Mouse (Mus musculus) intestine, embryonic 16.5 days (tissue): ENCODE data around the gene B4galt5. TPM values are rescaled to one million over a fixed set of nuclear protein-coding genes. Genes with fewer than 3 reads are reported as not detected.

Experiments used
- ATAC-seq: fragments of 200-750 bp; cut with Nextera tagmentation; 2 replicates; pipeline ENCODE4 v1.8.0; 2017; ENCODE audit warnings: moderate TSS enrichment, moderate library complexity
- H3K27ac ChIP-seq: fragments of 300-500 bp; sonication (generic); 2 replicates; pipeline ENCODE4 v1.5.1; 2014; ENCODE audit warnings: mild to moderate bottlenecking, low read length
- H3K27me3 ChIP-seq: fragments of 300-500 bp; sonication (generic); replicated peaks from 2 replicates; pipeline ENCODE4 v1.6.1; 2014; ENCODE audit warnings: low read length, control low read depth, mixed read lengths; ENCODE audit not compliant: control insufficient read depth, insufficient read depth
- H3K36me3 ChIP-seq: fragments of 300-500 bp; sonication (generic); 2 replicates; pipeline ENCODE4 v1.6.1; 2014; ENCODE audit warnings: low read length, control low read depth; ENCODE audit not compliant: control insufficient read depth, insufficient read depth
- H3K4me1 ChIP-seq: fragments of 300-500 bp; sonication (generic); 2 replicates; pipeline ENCODE4 v1.6.1; 2014; ENCODE audit warnings: low read length, control low read depth, mixed read lengths; ENCODE audit not compliant: control insufficient read depth, insufficient read depth
- H3K4me2 ChIP-seq: fragments of 300-500 bp; sonication (generic); 2 replicates; pipeline ENCODE4 v1.6.1; 2014; ENCODE audit warnings: low read depth, low read length, control low read depth
- H3K4me3 ChIP-seq: fragments of 300-500 bp; sonication (generic); 2 replicates; pipeline ENCODE4 v1.5.1; 2014; ENCODE audit warnings: mild to moderate bottlenecking, low read length
- H3K9ac ChIP-seq: fragments of 300-500 bp; sonication (generic); 2 replicates; pipeline ENCODE4 v1.6.1; 2014; ENCODE audit warnings: low read depth, low read length
- H3K9me3 ChIP-seq: fragments of 300-500 bp; sonication (generic); 2 replicates; pipeline ENCODE4 v1.6.1; 2016; ENCODE audit warnings: low read length, control low read depth; ENCODE audit not compliant: control insufficient read depth
- WGBS: fragments of 180-500 bp; shearing (Covaris S2); extraction: QIAGEN DNeasy Blood & Tissue Kit; methylation state at CpG from one replicate; pipeline ENCODE4 v1.1.7; 2014; 5-methylcytosine and 5-hydroxymethylcytosine counted together
- polyA plus RNA-seq: library from polyadenylated mRNA; unstranded; fragments of >200 nt; fragmentation: Nextera tagmentation; extraction: Ambion mirVana; gene quantifications from 2 replicates; pipeline ENCODE4 v1.2.1, GENCODE M21; 2015

B4galt5 gene
- polyA plus RNA-seq, 1 experiment from 2014 or later, result 8.1 TPM

DNA sequence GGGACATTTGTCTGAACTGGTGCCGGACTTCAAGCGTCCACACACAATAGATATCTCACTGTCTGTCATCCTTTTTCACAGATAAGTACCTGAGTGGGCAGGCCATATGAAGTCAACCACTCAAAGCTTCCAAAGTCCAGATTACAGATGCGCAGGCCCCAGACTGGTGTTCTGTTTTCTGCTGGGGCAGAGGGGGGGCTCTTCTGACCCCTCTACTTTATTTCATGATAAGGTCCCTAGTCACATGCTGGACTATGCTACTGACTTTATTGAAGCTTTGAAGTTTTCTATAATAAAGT is 11.8 kb downstream of the B4galt5 start:
- no peak overlapping the region for H3K4me3 ChIP-seq
- H3K27ac ChIP-seq, result peak overlapping the region; percentile 58
- peak; percentile 24 for ATAC-seq
- no peaks in the 10 kb centered on the region for H3K36me3 ChIP-seq
- peaks cover 46% of the 10 kb centered on the region for H3K4me1 ChIP-seq
- no peaks in the 10 kb centered on the region for H3K9me3 ChIP-seq
- no peaks in the 10 kb centered on the region for H3K27me3 ChIP-seq
- H3K4me2 ChIP-seq, result no peak overlapping the region
- 42% methylated on average over 3 of the region's 3 CpGs for WGBS
- H3K9ac ChIP-seq, result peak overlapping the region; percentile 50

DNA sequence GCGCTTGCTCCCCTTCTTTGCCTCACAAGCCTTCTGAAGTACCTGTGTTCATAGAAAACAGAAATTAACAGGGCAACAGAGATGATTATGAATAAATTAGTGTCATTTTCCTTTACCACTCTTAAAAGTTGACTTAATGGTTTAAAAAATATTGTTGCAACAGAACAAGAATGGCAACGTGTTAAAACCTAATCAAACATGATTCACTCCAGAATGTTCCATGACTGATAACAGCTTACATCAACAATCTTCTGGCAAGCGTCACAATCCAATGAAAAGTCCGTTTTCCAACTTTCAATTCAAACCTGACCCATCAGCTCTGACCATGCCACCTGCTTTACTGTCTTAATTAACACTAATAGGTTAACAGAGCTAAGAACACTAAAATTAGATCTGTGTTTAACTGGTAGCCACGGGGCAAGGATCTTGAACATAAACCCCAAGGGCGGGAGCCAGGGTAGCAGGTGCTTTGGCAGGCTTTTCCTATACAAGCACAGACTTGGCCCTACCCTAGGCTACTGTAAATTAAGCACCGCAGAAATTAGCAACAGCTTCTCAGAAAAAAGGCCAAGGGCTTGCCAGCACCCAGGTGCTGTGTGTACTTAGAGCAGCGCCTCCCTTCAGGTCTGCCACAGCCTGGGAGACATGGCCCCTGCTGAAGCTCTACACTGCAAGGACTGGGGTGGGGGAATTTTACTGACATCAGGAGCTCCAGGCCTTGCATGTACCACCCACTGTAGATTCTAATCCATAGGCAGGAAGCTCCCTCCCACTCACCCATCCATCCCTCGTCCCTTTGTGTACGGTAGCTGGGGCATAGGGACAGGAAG is 12.4 kb downstream of the B4galt5 start:
- WGBS, result 54% methylated on average over 10 of the region's 10 CpGs
- H3K27me3 ChIP-seq, result no peaks in the 10 kb centered on the region

DNA sequence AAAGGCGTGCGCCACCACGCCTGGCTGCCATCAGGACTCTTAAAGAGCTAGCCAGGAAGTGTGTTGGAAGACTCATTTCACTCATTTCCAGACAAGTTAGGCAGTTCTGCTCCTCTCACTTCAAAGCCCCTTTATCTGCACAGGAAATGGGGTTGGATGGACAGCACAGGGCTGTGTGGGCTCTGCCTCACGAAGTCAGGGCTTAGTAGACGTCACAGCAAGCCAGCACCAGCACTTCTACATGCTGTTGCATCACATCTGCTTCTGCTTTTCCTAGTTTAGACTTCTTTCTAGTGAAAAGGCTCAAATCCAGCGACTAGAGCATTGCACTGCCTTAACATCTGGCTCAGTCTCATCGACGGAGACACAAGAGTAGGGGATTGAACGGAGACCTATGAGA is 13.9 kb downstream of the B4galt5 start:
- 78% methylated on average over 9 of the region's 9 CpGs for WGBS
- Histone ChIP-seq H3K27ac (no peak overlapping the region), H3K36me3 (no peaks in the 10 kb centered on the region), H3K4me2 (no peak overlapping the region), H3K4me1 (peaks cover 56% of the 10 kb centered on the region), H3K4me3 (no peak overlapping the region), H3K27me3 (no peaks in the 10 kb centered on the region), H3K9me3 (no peaks in the 10 kb centered on the region), H3K9ac (no peak overlapping the region)
- no peak for ATAC-seq

More for the DNA sequence above, 12.4 kb downstream of the B4galt5 start:
- ATAC-seq, result peak; percentile 44
- no peak overlapping the region for H3K4me2 ChIP-seq
- peak overlapping the region; percentile 50 for H3K9ac ChIP-seq
- no peak overlapping the region for H3K4me3 ChIP-seq
- H3K4me1 ChIP-seq, result peaks cover 46% of the 10 kb centered on the region
- H3K27ac ChIP-seq, result peak overlapping the region; percentile 58
- H3K36me3 ChIP-seq, result no peaks in the 10 kb centered on the region
- no peaks in the 10 kb centered on the region for H3K9me3 ChIP-seq

DNA sequence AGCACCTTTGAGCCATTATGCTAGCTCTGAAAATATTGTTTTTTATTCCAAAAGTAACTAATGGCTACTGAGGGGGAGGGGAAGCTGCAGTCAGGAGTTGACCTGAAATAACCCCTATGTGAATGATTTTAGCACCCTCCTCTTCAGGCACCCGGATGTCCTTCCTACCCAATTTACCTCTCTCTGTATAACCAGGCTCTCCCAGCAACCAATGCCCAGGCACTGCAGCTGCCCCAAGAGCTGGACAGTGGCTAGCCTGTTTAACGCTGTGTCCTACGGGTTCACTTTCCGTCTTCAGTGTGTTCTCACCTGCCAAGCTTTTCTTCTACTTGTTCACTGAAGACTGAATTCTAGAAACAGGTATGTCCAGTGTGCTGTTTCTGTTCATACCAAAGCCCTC is 14.7 kb downstream of the B4galt5 start:
- 77% methylated on average over 4 of the region's 4 CpGs for WGBS
- Histone ChIP-seq H3K9me3 (no peaks in the 10 kb centered on the region), H3K36me3 (no peaks in the 10 kb centered on the region), H3K4me2 (no peak overlapping the region), H3K9ac (no peak overlapping the region), H3K27me3 (no peaks in the 10 kb centered on the region), H3K27ac (no peak overlapping the region), H3K4me3 (no peak overlapping the region), H3K4me1 (peaks cover 56% of the 10 kb centered on the region)
- ATAC-seq, result no peak

DNA sequence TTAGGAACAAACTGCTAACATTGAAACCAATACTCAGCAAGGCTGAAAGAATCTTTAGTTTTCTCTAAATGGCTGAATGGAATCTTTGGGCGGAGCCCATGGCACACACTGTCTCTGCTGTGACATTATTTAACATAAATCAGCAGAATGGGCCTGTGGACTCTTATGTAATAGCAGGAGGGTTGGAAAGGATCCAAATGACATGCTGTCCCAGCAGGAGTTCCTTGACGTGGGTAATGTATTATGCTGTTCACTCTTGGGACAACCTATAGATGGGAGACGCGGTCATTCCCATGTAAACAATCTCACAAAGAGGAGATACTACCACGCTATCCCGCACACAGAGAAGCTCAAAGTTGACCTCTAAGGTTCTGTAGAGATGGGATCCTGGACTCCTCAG is 15.5 kb downstream of the B4galt5 start:
- H3K27ac ChIP-seq, result no peak overlapping the region
- H3K27me3 ChIP-seq, result no peaks in the 10 kb centered on the region
- 61% methylated on average over 6 of the region's 6 CpGs for WGBS
- H3K9me3 ChIP-seq, result no peaks in the 10 kb centered on the region
- H3K4me1 ChIP-seq, result peaks cover 56% of the 10 kb centered on the region
- H3K4me2 ChIP-seq, result no peak overlapping the region
- H3K36me3 ChIP-seq, result no peaks in the 10 kb centered on the region
- H3K4me3 ChIP-seq, result no peak overlapping the region
- no peak for ATAC-seq
- no peak overlapping the region for H3K9ac ChIP-seq

DNA sequence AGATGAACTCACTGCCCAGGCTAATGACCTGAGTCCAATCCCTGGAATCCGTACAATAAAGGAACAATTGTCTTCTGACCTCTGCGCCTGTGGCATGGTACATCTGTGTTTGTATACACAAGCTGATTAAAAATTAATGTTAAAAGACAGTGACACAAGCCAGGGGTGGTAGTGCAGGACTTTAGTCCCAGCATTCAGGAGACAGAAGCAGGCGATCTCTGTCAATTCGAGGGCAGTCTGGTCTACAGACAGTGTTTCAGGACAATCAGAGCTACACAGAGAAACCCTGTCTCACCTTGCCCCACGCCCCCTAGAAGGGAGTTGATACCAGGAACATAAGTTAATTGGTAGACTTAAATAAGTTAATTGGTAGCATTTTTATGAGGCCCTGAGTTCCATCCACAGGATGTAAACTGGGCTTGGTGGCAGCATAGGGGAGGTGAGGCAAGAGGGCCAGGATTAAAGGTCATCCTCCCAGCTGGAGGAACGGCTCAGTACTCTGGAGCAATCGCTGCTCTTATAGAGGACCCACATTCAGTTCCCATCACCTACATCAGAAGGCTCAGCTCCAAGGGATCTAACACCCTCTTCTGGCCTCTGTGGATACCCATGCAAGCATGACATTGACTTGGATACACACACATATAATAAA is 16.5 kb downstream of the B4galt5 start:
- Histone ChIP-seq H3K36me3 (no peaks in the 10 kb centered on the region), H3K27ac (0 out of 2 replicates have a peak overlapping the region, but pooled peaks have one; percentile 52), H3K9me3 (no peaks in the 10 kb centered on the region), H3K4me3 (no peak overlapping the region), H3K4me1 (peaks cover 47% of the 10 kb centered on the region), H3K9ac (no peak overlapping the region), H3K27me3 (no peaks in the 10 kb centered on the region), H3K4me2 (no peak overlapping the region)
- 50% methylated on average over 7 of the region's 7 CpGs for WGBS
- ATAC-seq, result peak; percentile 80

DNA sequence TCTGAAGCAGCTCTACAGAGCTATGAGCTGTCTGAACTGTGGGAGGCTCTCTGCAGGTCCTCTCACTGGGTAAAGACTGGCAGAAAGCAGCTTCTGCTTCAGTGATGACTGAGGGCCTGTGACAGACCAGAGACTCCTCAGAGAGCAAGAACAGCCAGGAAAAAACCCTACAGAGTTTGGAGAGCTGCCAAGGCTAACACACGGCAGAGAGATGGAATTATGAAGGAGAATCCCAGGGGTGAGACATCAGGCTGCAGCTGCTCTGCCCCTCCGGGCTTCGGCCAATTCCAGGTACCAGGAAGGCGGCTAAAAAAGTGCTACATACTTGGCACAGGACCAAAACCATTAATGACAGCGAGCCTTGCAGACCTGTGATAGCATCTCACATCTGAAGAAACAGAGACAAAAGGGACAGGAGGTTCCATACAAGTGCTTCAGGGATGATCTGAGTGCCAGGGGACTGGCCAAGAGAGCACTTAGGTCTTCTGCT is 17.5 kb downstream of the B4galt5 start:
- Histone ChIP-seq H3K9me3 (no peaks in the 10 kb centered on the region), H3K4me1 (peaks cover 39% of the 10 kb centered on the region), H3K4me3 (no peak overlapping the region), H3K27me3 (no peaks in the 10 kb centered on the region), H3K9ac (no peak overlapping the region), H3K4me2 (no peak overlapping the region), H3K27ac (no peak overlapping the region), H3K36me3 (no peaks in the 10 kb centered on the region)
- 12% methylated on average over 5 of the region's 5 CpGs for WGBS
- ATAC-seq, result peak; percentile 34; the same call in 1 of the 2 replicates

DNA sequence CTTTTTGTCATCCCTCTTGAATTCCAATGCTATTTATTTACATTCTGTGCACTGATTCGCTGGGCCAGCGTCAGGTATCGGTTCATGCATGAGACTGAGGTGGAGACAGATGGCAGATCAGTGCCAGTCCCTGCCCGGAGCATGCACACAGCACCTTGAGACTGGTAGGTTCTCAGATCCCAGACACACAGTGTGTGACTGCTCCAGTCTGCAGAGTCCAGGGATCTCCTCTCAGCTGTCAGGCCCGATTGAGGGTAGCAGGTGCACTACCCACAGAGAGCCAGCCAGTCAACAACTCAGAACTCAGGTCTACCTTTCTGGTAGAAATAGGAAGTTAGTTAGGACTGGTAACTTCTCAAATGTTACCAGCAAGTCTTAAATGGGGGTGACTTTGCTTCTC is 18.4 kb downstream of the B4galt5 start:
- H3K27me3 ChIP-seq, result no peaks in the 10 kb centered on the region
- 74% methylated on average over 5 of the region's 5 CpGs for WGBS
- no peak overlapping the region for H3K4me2 ChIP-seq
- H3K4me1 ChIP-seq, result peaks cover 32% of the 10 kb centered on the region
- no peak for ATAC-seq
- H3K27ac ChIP-seq, result no peak overlapping the region
- H3K4me3 ChIP-seq, result no peak overlapping the region
- no peaks in the 10 kb centered on the region for H3K36me3 ChIP-seq
- no peak overlapping the region for H3K9ac ChIP-seq
- no peaks in the 10 kb centered on the region for H3K9me3 ChIP-seq

DNA sequence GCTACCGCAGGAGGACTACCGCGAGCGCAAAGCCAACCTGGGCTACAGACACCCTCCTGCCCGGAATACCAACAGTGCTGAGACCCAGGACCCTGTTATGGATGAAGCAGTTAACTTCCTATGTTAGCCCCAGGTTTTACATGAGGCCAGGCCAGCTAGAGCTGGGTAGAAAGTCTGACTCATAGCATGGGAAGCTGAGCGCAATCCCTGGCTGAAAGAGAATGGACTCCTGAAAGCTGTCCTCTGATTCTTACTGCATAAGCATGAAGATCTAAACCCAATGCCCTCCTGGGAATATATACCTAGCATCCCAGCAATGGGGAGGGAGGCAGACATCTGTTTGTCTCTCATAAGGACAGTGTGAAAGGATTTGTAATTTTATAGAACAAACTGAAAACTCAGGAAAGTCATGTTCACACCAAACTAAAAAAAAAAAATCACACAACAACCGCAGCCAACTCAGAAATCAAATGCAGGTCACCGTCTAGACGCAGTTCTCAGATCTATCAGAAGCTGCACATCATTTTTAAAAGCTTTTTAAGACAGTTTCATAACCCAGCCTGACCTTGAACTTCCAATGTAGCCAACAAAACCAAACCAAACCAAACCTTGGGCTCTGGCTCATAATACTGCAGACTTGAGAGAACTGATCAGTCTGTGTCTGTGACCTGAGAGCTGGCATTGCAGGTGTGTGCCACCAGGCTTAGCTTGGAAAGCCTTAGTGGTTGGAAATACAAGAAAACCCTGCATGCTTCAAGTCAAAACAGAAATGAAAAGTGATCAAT is 19.3 kb downstream of the B4galt5 start:
- H3K36me3 ChIP-seq, result no peaks in the 10 kb centered on the region
- H3K4me3 ChIP-seq, result no peak overlapping the region
- WGBS, result 89% methylated on average over 9 of the region's 9 CpGs
- peaks cover 27% of the 10 kb centered on the region for H3K4me1 ChIP-seq
- ATAC-seq, result no peak
- no peak overlapping the region for H3K27ac ChIP-seq
- H3K4me2 ChIP-seq, result no peak overlapping the region
- no peak overlapping the region for H3K9ac ChIP-seq
- H3K9me3 ChIP-seq, result no peaks in the 10 kb centered on the region
- H3K27me3 ChIP-seq, result no peaks in the 10 kb centered on the region
